Mouse (Mus musculus) small intestine, adult 2 months (tissue): Measurements from ENCODE around the gene Lcn6.

Experiments used
- CTCF ChIP-seq: fragments of 200-500 bp; IDR thresholded peaks from 2 replicates; pipeline ENCODE4 v1.5.1; 2012; ENCODE audit warnings: low read depth, mild to moderate bottlenecking, control low read depth, inconsistent platforms, low read length, moderate library complexity, mixed read lengths; ENCODE audit not compliant: insufficient replicate concordance, insufficient read length; ENCODE audit errors: extremely low read depth
- POLR2A ChIP-seq: fragments of 200-500 bp; IDR thresholded peaks from 2 replicates; pipeline ENCODE4 v1.6.1; 2012; ENCODE audit warnings: low read depth, mild to moderate bottlenecking, control low read depth, inconsistent platforms, low read length, moderate library complexity

GRCm38 (mm10) chr2:25698696-25699095, 22.1 kb downstream of the Lcn6 start:
- TF ChIP-seq CTCF (no peak), POLR2A (no peak)
